Mouse (Mus musculus) macrophage (primary cell): ENCODE results near the gene Psmg4. TPM values are rescaled to one million over a fixed set of nuclear protein-coding genes. Genes with fewer than 3 reads are reported as not detected.
A peak's percentile ranks its signal among the peaks of the same experiment; 100 is the strongest.

Experiments
- H3K27ac ChIP-seq: fragments of 350-480 bp; formaldehyde crosslinking; 2 replicates; pipeline ENCODE4 v1.9.0; 2021
- H3K36me3 ChIP-seq: fragments of 350-480 bp; formaldehyde crosslinking; 2 replicates; pipeline ENCODE4 v1.9.0; 2021; ENCODE audit errors: inconsistent target
- H3K4me3 ChIP-seq: fragments of 350-480 bp; formaldehyde crosslinking; 2 replicates; pipeline ENCODE4 v1.9.0; 2021; ENCODE audit errors: inconsistent target
- H3K79me2 ChIP-seq: fragments of 350-480 bp; formaldehyde crosslinking; 2 replicates; pipeline ENCODE4 v1.9.0; 2021; ENCODE audit errors: inconsistent target
- WGBS: methylation state at CpG from one replicate; pipeline ENCODE4 v1.1.7; 2026; ENCODE audit warnings: inconsistent platforms; ENCODE audit not compliant: missing documents; 5-methylcytosine and 5-hydroxymethylcytosine counted together
- polyA plus RNA-seq: library from polyadenylated mRNA; stranded (reverse); fragments of 250-400 nt; gene quantifications from 3 replicates; pipeline ENCODE4 v1.2.4, GENCODE M21; 2018; ENCODE audit warnings: inconsistent platforms
- total RNA-seq, 78 experiments: library from RNA; depleted of rRNA; stranded (reverse); fragments of 250-400 nt; gene quantifications; 1 replicate in 9 of 78; 2 replicates in 24 of 78; 3 replicates in 43 of 78; 4 replicates in 2 of 78; pipeline ENCODE4 v1.2.4; 2018; ENCODE audit warnings: inconsistent platforms in 56 of 78

Gene Psmg4
- total RNA-seq (2018; cell fraction: chromatin; rRNA removed), result 10 to 100 TPM in 1 of 26 experiments, 1 to 10 TPM in 16, not detected in 9; 2.3 to 11.9 (median 4.8) TPM
- total RNA-seq (2018; cell fraction: cytosol; rRNA removed), result 10 to 100 TPM; 34.1 to 56.5 (median 44.8) TPM
- 10 to 100 TPM in 6 of 26 experiments, 1 to 10 TPM in 18, not detected in 2; 1.8 to 15.4 (median 6.9) TPM for total RNA-seq (2018; cell fraction: nucleus; rRNA removed)
- polyA plus RNA-seq, result 13.9 to 63.8 TPM (median 55.2 TPM) in 3 replicates

DNA sequence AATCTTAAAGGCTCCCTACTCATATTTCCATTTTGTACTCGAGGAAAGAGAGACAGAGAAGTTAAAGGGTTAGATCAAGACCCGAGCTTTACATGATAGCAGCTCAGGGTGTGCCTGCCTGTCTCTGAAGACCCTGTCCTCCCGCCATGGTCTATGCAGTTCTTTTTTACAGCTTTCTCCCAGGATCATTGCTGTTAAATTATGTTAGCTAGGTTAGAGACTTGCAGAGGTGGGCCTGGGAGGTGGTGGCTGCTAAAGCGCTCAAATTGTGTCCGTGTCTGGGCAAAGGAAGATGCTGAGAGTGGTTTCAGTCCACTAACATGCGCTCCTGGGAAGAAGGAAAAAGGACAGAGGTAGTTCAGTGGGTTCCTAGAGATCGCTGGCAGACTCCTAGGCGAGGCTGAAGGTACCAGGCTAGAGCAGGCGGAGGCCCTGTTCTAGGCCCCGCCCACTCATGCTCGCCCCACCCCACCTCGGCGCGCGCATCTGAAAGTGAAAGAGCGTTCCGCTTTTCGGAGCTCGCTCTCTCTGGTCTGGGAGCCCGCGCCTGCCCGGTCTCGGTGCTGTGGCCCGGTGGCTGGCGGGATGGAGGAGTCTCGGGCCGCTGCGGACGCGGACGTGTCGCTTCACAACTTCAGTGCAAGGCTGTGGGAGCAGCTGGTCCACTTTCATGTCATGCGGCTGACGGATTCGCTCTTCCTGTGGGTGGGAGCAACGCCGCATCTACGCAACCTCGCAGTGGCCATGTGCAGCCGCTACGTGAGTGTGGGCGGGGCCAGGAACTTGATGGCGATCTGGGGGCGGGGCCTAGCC, at the start of gene Psmg4:
Psmg4 (plus strand) TSS at position 474 of the 813 bp plus-strand sequence.
- WGBS, result 5% methylated on average over 43 of the region's 44 CpGs
- Histone ChIP-seq H3K79me2 (peaks cover 21% of the 10 kb centered on the region), H3K36me3 (peaks cover 8% of the 10 kb centered on the region; the same call in 1 of the 2 replicates), H3K4me3 (peak within 1 kb of the TSS; percentile 78), H3K27ac (peak within 1 kb of the TSS; percentile 61)

GRCm38 (mm10) chr13:34113086-34113485, 49.7 kb upstream of the Psmg4 start:
- no peak overlapping the region for H3K27ac ChIP-seq
- no peak overlapping the region for H3K4me3 ChIP-seq
- 96% methylated on average over 3 of the region's 3 CpGs for WGBS
- H3K36me3 ChIP-seq, result no peaks in the 10 kb centered on the region
- no peaks in the 10 kb centered on the region for H3K79me2 ChIP-seq

DNA sequence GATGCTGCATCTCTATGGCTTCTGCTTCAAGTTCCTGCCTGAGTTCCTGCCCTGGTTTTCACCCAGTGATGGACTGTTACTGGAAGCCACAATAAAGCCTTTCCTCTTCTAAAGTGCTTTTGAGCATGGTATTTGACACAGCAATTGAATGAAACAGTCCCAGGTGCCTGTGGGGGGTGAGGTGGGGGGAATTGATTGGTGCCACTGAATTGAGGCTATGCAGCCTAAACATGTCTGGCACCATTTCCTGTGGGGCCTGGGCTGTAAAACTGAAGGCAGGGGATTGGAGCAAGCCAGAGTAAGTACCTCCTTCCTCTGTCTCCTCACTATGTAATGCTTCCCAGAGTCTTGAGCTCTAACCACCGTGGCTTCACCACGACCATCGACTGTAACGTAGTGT, 48.1 kb upstream of the Psmg4 start:
- 68% methylated on average over 4 of the region's 4 CpGs for WGBS
- Histone ChIP-seq H3K27ac (no peak overlapping the region), H3K36me3 (no peaks in the 10 kb centered on the region), H3K79me2 (no peaks in the 10 kb centered on the region), H3K4me3 (no peak overlapping the region)

- WGBS, result 90% methylated on average over 6 of the region's 6 CpGs
- no peak overlapping the region for H3K4me3 ChIP-seq
- H3K36me3 ChIP-seq, result no peaks in the 10 kb centered on the region
Measured at GRCm38 (mm10) chr13:34116508-34116907, 46.3 kb upstream of the Psmg4 start.

GRCm38 (mm10) chr13:34118816-34119215, 43.9 kb upstream of the Psmg4 start:
- Histone ChIP-seq H3K4me3 (no peak overlapping the region), H3K79me2 (no peaks in the 10 kb centered on the region), H3K27ac (no peak overlapping the region), H3K36me3 (no peaks in the 10 kb centered on the region)
- WGBS, result 96% methylated on average over 4 of the region's 4 CpGs

More at GRCm38 (mm10) chr13:34116508-34116907, 46.3 kb upstream of the Psmg4 start:
- H3K79me2 ChIP-seq, result no peaks in the 10 kb centered on the region
- H3K27ac ChIP-seq, result no peak overlapping the region

- Histone ChIP-seq H3K27ac (no peak overlapping the region), H3K79me2 (no peaks in the 10 kb centered on the region), H3K36me3 (no peaks in the 10 kb centered on the region), H3K4me3 (no peak overlapping the region)
- WGBS, result 63% methylated on average over 4 of the region's 4 CpGs
Measured at GRCm38 (mm10) chr13:34119406-34119805, 43.4 kb upstream of the Psmg4 start.

- 89% methylated on average over 2 of the region's 2 CpGs for WGBS
- no peak overlapping the region for H3K27ac ChIP-seq
- H3K36me3 ChIP-seq, result no peaks in the 10 kb centered on the region
- no peak overlapping the region for H3K4me3 ChIP-seq
- no peaks in the 10 kb centered on the region for H3K79me2 ChIP-seq
Measured at GRCm38 (mm10) chr13:34120536-34120935, 42.2 kb upstream of the Psmg4 start.

DNA sequence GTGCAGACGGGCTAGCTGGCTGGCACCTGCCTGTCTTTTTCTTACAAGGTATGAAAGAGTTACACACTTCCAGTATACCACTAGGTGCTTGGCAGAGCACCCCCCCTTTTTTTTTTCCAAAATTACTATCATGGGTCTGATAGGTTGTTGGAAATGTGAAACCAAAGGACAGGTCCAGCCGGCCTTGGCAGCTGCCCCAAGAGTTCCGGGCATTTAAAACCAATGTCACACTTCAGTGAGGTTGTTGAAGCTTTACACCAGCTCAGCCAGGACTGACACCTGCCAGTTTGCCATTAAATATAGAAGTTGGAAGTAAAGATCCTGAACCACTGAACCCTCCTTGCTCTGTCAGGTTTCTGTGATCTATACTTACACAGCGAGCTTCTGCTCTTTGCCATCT, 37.1 kb upstream of the Psmg4 start:
- Histone ChIP-seq H3K27ac (no peak overlapping the region), H3K4me3 (no peak overlapping the region), H3K79me2 (no peaks in the 10 kb centered on the region), H3K36me3 (no peaks in the 10 kb centered on the region)
- 96% methylated on average over 4 of the region's 4 CpGs for WGBS

- whole genome bisulfite sequencing, result 96% methylated on average over 8 of the region's 9 CpGs
- no peak overlapping the region for H3K27ac ChIP-seq
- H3K36me3 ChIP-seq, result no peaks in the 10 kb centered on the region
- no peaks in the 10 kb centered on the region for H3K79me2 ChIP-seq
- no peak overlapping the region for H3K4me3 ChIP-seq
Measured at GRCm38 (mm10) chr13:34128276-34129114, 34.3 kb upstream of the Psmg4 start.

DNA sequence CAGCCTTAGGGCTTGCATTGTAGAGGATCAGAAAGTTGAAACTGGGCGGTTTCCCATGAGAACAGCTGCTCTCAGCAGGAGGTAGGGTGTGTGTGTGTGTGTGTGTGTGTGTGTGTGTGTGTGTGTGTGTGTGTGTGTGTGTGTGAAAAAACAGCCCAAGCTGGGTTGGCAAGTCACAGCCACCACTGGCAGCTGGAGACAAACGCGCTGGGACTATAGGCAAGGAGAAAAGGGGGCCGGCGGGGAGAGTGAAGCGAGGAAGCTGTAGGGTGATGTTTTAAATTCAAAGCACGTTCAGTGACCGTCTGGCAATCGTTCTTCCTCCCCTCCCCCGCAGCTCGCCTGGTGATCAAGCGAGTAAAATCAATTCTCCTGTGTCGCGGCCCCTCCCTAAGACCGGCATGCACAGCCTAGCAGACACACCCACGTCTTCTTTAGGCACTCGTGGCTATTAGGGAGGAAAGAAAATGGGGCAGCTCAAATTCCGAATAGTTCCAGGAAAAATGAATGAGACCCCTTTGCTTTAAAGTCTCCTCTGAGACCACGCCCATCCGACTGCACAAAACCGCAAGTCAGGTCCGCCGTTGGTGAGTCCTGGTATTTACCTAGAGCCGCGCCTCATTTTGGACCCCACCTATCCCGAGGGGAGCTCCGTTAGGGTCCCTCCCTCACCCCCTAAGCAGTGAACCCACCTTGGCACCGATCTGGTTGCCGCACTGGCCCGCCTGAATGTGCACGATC, 33.1 kb upstream of the Psmg4 start:
- Histone ChIP-seq H3K36me3 (no peaks in the 10 kb centered on the region), H3K79me2 (no peaks in the 10 kb centered on the region), H3K27ac (no peak overlapping the region), H3K4me3 (peak overlapping the region; percentile 59)
- 6% methylated on average over 31 of the region's 31 CpGs for WGBS

DNA sequence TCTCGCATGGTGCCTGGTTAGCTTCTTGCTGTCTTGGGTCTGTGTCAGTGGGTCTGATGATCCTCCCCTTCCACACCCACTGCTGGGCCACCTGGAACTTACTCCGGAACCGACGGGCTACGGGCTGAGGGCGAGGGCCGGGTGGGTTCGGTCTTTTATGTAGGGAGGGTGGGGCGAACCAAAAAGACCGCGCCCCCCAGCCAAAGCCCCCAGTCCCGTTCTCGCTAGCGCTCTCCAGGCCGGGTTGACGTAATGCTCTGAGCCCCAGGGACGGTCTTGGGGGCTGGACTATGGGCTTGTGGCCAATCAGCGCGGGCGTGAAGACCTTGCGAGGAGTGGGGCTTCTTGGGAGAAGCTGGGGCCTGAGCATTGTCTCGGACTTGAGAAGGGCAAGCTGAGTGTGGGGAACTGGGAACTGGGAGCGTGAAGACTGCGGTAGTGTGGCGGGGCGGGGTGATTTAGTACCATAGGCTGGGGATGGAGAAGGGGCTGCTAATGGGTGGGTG, 32.5 kb upstream of the Psmg4 start, which contains the start of gene Tubb2b:
Tubb2b (minus strand) TSS at position 241 of the 506 bp plus-strand sequence.
- Histone ChIP-seq H3K79me2 (no peaks in the 10 kb centered on the region), H3K27ac (no peak within 1 kb of the TSS), H3K4me3 (peak within 1 kb of the TSS; percentile 59), H3K36me3 (no peaks in the 10 kb centered on the region)
- under 1% methylated on average over 23 of the region's 26 CpGs for WGBS

GRCm38 (mm10) chr13:34131011-34131707, 31.6 kb upstream of the Psmg4 start:
- no peaks in the 10 kb centered on the region for H3K79me2 ChIP-seq
- no peaks in the 10 kb centered on the region for H3K36me3 ChIP-seq
- no peak overlapping the region for H3K27ac ChIP-seq
- peak overlapping the region; percentile 59; the same call in 1 of the 2 replicates for H3K4me3 ChIP-seq
- WGBS, result 6% methylated on average over 24 of the region's 24 CpGs

DNA sequence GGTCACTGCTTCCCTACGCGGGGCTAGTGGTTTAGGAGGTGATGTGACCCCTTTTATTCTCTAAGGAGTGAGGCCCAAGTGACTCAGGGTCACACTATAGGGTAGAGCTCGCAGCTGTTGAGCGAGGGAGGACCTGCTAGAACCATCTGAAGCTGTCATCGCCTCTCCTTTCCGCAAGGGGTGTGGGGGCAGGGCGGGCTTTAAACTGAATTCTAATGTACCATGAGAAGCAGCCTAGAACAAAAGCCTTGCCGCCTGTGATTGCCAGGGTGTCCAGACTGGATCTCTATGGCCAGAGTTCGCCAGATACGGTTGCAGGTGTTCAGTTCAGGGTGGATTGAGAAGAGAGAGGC, 31.1 kb upstream of the Psmg4 start:
- H3K36me3 ChIP-seq, result no peaks in the 10 kb centered on the region
- 19% methylated on average over 10 of the region's 10 CpGs for WGBS
- no peaks in the 10 kb centered on the region for H3K79me2 ChIP-seq
- H3K4me3 ChIP-seq, result no peak overlapping the region
- H3K27ac ChIP-seq, result no peak overlapping the region
